Mouse (Mus musculus) embryo, embryonic 10 days (tissue): Measurements from ENCODE around the gene Gm17349.
A peak's percentile ranks its signal among the peaks of the same experiment; 100 is the strongest.

Experiments
- DNase-seq: peaks from one replicate; pipeline ENCODE4 v3.0.0-alpha.2; 2015; ENCODE audit warnings: low spot score

Gm17349 gene

GRCm38 (mm10) chr15:99661121-99661830 lies 44.0 kb downstream of the Gm17349 start:
- no peak for DNase-seq

- no peak for DNase-seq
Observed at GRCm38 (mm10) chr15:99658437-99658836, 46.9 kb downstream of the Gm17349 start.

- no peak for DNase-seq
Observed at GRCm38 (mm10) chr15:99655956-99656355, 49.3 kb downstream of the Gm17349 start.

GRCm38 (mm10) chr15:99653876-99654275 lies 51.4 kb downstream of the Gm17349 start:
- DNase-seq: no peak

GRCm38 (mm10) chr15:99653291-99653690 lies 52.0 kb downstream of the Gm17349 start:
- peak; percentile 76 for DNase-seq
